Mouse (Mus musculus) lung, postnatal 0 days (tissue): Measurements from ENCODE around the gene Ushbp1. TPM values are rescaled to one million over a fixed set of nuclear protein-coding genes. Genes with fewer than 3 reads are reported as not detected.

ENCODE experiments used
- ATAC-seq: fragments of 200-750 bp; cut with Nextera tagmentation; 2 replicates; pipeline ENCODE4 v1.8.0; 2017; ENCODE audit warnings: moderate library complexity
- DNase-seq: peaks from one replicate; pipeline ENCODE4 v3.0.0-alpha.2; 2016; ENCODE audit warnings: low spot score
- H3K27ac ChIP-seq: fragments of 300-500 bp; sonication (generic); 2 replicates; pipeline ENCODE4 v1.5.1; 2014; ENCODE audit warnings: antibody characterized with exemption, mild to moderate bottlenecking, low read length, mixed read lengths
- H3K27me3 ChIP-seq: fragments of 300-500 bp; sonication (generic); replicated peaks from 2 replicates; pipeline ENCODE4 v1.6.1; 2014; ENCODE audit warnings: low read length, mixed read lengths; ENCODE audit not compliant: insufficient read depth
- H3K36me3 ChIP-seq: fragments of 300-500 bp; sonication (generic); 2 replicates; pipeline ENCODE4 v1.6.1; 2014; ENCODE audit warnings: low read length, mixed read lengths; ENCODE audit not compliant: insufficient read depth
- H3K4me1 ChIP-seq: fragments of 300-500 bp; sonication (generic); 2 replicates; pipeline ENCODE4 v1.6.1; 2014; ENCODE audit warnings: antibody characterized with exemption, low read depth, low read length, mixed read lengths; ENCODE audit not compliant: insufficient read depth
- H3K4me2 ChIP-seq: fragments of 300-500 bp; sonication (generic); replicated peaks from 2 replicates; pipeline ENCODE4 v1.6.1; 2014; ENCODE audit warnings: low read depth, mild to moderate bottlenecking, low read length, moderate library complexity, mixed read lengths
- H3K4me3 ChIP-seq: fragments of 300-500 bp; sonication (generic); 2 replicates; pipeline ENCODE4 v1.5.1; 2014; ENCODE audit warnings: low read depth, low read length
- H3K9ac ChIP-seq: fragments of 300-500 bp; sonication (generic); replicated peaks from 2 replicates; pipeline ENCODE4 v1.6.1; 2014; ENCODE audit warnings: low read depth, mild to moderate bottlenecking
- H3K9me3 ChIP-seq: fragments of 300-500 bp; sonication (generic); 2 replicates; pipeline ENCODE4 v1.6.1; 2016; ENCODE audit warnings: low read length, mixed read lengths
- CTCF ChIP-seq: IDR thresholded peaks from 2 replicates; pipeline ENCODE4 v1.5.1; 2016; ENCODE audit warnings: antibody characterized with exemption, mild to moderate bottlenecking
- EP300 ChIP-seq: IDR thresholded peaks from 2 replicates; pipeline ENCODE4 v1.6.1; 2016; ENCODE audit warnings: antibody characterized with exemption, mild to moderate bottlenecking, control low read depth
- WGBS: fragments of 180-500 bp; shearing (Covaris S2); extraction: QIAGEN DNeasy Blood & Tissue Kit; methylation state at CpG from one replicate; pipeline ENCODE4 v1.1.7; 2014; 5-methylcytosine and 5-hydroxymethylcytosine counted together
- polyA plus RNA-seq: library from polyadenylated mRNA; unstranded; fragments of >200 nt; fragmentation: Nextera tagmentation; extraction: Ambion mirVana; gene quantifications from 2 replicates; pipeline ENCODE4 v1.2.1, GENCODE M21; 2015

Ushbp1 gene
- polyA plus RNA-seq, 1 experiment from 2014 or later: 29.5 TPM

DNA sequence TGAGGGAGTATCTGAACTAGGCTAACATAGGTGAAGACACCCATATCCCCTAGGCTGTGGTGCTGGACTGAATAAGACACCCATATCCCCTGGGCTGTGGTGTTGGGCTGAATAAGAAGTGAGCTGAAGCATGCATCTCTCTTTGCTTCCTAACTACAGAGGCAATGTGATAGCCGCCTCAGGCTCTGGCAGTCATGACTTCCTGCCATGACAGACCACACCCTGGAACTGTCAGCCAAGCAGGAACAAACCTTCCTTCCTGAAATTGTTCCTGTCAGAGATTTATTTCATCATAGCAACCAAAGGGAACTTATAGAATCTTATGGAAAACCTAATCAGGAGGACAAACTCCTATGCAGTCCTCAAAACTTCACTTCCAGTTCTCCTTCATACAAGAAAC lies 7.3 kb downstream of the Ushbp1 start:
- no peak overlapping the region for H3K9ac ChIP-seq
- H3K9me3 ChIP-seq: no peaks in the 10 kb centered on the region
- H3K4me1 ChIP-seq: peaks cover 5% of the 10 kb centered on the region
- no peak overlapping the region for H3K4me2 ChIP-seq
- H3K4me3 ChIP-seq: no peak overlapping the region
- H3K36me3 ChIP-seq: no peaks in the 10 kb centered on the region
- H3K27me3 ChIP-seq: no peaks in the 10 kb centered on the region
- WGBS: 29% methylated on average over 1 of the region's 1 CpGs
- ATAC-seq: no peak
- DNase-seq: peak; percentile 49
- TF ChIP-seq EP300: peak; percentile 81
- no peak for TF ChIP-seq CTCF
- H3K27ac ChIP-seq: peak overlapping the region; percentile 51; the same call in 1 of the 2 replicates

DNA sequence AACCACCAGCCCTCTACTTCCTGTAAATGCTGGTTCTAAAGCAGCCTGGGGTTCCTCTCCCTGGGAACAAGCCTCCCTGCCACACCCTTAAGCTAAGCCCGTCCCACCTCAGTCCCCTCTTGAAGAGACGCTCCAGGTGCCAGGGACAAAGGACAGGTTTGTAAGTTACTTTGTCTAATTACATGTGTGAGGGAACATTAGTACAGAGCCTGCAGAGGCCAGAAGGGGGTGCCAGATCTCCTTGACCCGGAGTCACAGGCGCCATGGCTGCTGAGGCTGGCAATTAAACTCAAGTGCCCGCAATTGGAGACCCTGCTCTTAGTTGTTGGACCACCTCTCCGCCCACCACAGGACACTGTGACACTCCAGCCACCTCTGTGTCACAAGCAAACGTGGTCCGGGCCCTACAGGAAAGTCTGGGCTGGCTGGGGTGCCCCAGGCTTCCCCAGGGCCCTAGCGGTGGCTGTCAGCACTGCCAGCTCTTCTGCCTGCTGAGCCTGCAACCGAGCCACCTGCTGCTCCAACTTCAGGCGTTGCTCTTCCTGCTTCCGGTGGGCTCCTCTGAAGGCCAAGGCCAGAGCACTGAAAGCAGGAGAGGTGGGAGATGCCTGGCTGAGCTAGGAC lies 10.3 kb downstream of the Ushbp1 start:
- Histone ChIP-seq H3K4me2 (no peak overlapping the region), H3K36me3 (no peaks in the 10 kb centered on the region), H3K27me3 (no peaks in the 10 kb centered on the region), H3K4me1 (peaks cover 14% of the 10 kb centered on the region), H3K9me3 (no peaks in the 10 kb centered on the region), H3K4me3 (no peak overlapping the region), H3K9ac (no peak overlapping the region), H3K27ac (no peak overlapping the region)
- DNase-seq: no peak
- peak; percentile 42; the same call in 1 of the 2 replicates for TF ChIP-seq CTCF
- TF ChIP-seq EP300: no peak
- WGBS: 62% methylated on average over 12 of the region's 12 CpGs
- ATAC-seq: no peak

DNA sequence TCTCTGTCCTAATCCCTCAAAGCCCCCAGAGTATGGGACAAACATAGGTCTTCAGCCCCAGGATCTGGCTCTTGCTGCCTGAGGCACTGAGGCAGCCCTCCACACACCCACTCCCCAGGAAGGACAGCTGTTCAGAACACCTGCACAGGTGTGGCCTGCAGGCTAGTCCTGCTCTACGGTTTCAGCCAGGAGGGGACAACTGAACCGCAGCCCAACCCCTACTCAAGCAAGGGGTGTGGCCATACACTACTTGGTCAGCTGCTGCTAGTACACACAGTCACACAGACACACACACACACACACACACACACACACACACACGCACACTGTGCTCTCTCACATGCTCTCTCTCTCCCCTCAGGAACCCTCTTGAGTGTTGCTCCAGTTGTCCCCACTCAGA lies 11.7 kb downstream of the Ushbp1 start:
- TF ChIP-seq CTCF: no peak
- no peak for TF ChIP-seq EP300
- H3K9ac ChIP-seq: no peak overlapping the region

DNA sequence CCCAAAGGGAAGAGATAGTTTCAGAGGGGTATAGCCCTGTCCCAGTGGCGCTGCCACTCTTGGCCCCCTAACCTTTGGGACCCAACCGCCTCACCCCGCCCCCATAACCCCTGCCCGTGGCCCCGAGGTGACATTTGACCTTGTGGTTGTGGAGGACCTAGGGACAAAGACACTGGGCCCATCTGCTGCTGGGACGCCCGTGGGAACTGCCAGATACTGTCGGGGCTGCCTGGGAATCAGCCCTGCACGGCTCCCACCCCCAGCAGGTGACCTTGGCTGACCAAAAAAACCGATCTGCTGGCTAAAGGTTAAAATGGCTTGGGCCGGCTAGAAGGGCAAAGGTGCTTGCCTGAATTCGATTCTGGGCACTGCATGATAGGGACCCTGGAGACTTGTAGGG lies 12.2 kb downstream of the Ushbp1 start:
- H3K36me3 ChIP-seq: no peaks in the 10 kb centered on the region
- no peak for DNase-seq
- peaks cover 27% of the 10 kb centered on the region for H3K4me1 ChIP-seq
- no peak overlapping the region for H3K9ac ChIP-seq
- H3K27ac ChIP-seq: peak overlapping the region; percentile 94
- no peak for ATAC-seq
- WGBS: 33% methylated on average over 12 of the region's 12 CpGs
- no peaks in the 10 kb centered on the region for H3K27me3 ChIP-seq
- H3K9me3 ChIP-seq: no peaks in the 10 kb centered on the region
- no peak for TF ChIP-seq EP300
- no peak for TF ChIP-seq CTCF
- H3K4me3 ChIP-seq: no peak overlapping the region
- H3K4me2 ChIP-seq: 0 out of 2 replicates have a peak overlapping the region, but pooled peaks have one; percentile 9

More for the DNA sequence above, 11.7 kb downstream of the Ushbp1 start:
- Histone ChIP-seq H3K4me3 (no peak overlapping the region), H3K9me3 (no peaks in the 10 kb centered on the region), H3K27me3 (no peaks in the 10 kb centered on the region), H3K4me2 (no peak overlapping the region), H3K36me3 (no peaks in the 10 kb centered on the region), H3K27ac (peak overlapping the region; percentile 94), H3K4me1 (peaks cover 26% of the 10 kb centered on the region)
- ATAC-seq (peak; percentile 30), DNase-seq (peak; percentile 76)
- 29% methylated on average over 3 of the region's 3 CpGs for WGBS

DNA sequence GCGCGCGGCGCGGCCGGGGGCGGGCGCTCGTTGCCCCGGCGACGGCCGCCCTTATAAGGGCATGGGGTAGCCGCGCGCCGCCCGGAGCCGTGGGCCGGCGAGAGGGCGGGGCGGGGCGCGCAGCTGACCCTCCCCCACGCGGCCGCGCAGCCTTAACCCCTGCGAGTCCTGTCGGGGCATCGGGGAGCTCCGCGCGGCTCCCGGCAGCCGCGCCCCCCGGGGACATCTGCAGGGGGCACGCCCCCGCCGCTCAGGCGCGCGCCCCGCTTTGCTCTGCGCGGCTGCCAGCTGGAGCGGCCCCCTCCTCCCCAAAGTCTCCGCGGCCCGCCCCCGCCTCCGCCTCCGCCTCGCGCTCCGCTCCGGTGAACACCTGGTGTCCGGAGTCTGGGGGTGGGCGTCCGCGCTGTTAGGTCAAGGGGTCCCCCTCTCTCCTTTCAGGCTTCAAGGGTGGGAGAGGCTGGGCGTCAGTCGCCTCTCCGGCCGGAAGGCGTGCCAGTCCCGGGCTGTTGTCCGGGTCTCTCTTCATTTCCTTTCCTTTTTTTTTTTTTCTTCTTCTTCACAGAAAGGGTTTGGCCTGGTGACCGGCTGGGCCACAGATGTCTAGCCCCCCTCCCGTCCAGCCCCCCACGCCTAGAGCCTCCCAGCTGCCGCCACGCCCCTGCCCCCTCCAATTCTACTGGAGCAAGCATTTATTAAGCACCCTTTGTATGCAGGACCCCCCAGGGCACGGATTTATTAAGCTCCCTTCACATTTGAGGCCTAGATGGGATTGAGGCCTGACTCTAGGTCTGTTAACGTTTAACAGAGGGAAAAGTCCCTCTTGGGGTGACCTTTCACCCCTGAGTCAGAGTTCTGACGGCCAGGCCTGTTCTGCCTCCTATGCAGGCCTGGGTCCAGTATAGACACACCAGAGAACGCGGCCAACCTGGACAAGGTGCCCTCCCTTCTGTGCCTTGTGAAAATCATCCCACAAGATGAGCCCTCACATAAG lies 13.3 kb downstream of the Ushbp1 start:
- WGBS: 4% methylated on average over 31 of the region's 80 CpGs
- DNase-seq: peak; percentile 95
- H3K4me3 ChIP-seq: peak overlapping the region; percentile 93
- H3K4me2 ChIP-seq: peak overlapping the region; percentile 99
- H3K27ac ChIP-seq: peak overlapping the region; percentile 94
- ATAC-seq: peak; percentile 91
- peaks cover 27% of the 10 kb centered on the region for H3K4me1 ChIP-seq
- no peaks in the 10 kb centered on the region for H3K27me3 ChIP-seq
- H3K9me3 ChIP-seq: no peaks in the 10 kb centered on the region
- H3K9ac ChIP-seq: peak overlapping the region; percentile 84
- 0 out of 2 replicates have a peak, but pooled peaks cover 3% of the 10 kb centered on the region for H3K36me3 ChIP-seq
- TF ChIP-seq EP300 (no peak), CTCF (no peak)

DNA sequence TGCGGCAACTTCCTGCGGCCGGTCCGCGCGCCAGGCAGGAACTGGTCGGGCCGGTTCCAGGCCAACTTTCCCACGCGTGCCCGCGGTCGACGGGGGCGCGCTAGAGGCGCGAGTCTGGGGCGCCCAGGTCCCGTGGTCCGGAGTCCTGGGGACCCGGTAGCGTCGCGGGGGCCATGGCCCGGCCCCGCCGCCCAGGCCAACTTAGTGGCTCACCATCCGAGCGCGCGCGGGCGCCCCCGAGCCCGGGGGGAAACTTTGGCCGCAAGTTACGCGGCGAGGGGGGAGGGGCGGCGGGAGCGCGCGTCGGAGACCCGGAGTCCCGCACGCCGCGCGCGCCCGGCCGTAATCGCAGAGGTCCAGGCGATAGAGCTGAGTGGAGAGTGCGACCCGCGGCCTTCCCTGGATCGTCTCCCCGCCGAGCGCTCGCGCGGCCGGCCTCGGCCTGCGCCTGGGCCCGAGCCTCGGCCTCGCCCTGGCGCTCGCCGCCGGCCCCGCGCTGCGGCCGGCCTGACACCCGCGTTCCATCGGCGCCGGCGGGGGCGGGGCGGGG lies 14.1 kb downstream of the Ushbp1 start, which contains the start of gene Nr2f6:
TSS of gene Nr2f6 (minus strand) at position 540 of the 550 bp plus-strand sequence.
- Histone ChIP-seq H3K4me2 (peak within 1 kb of the TSS; percentile 99), H3K9ac (peak within 1 kb of the TSS; percentile 84), H3K9me3 (no peaks in the 10 kb centered on the region), H3K27ac (peak within 1 kb of the TSS; percentile 94), H3K4me1 (peaks cover 29% of the 10 kb centered on the region), H3K4me3 (peak within 1 kb of the TSS; percentile 93), H3K27me3 (no peaks in the 10 kb centered on the region), H3K36me3 (0 out of 2 replicates have a peak, but pooled peaks cover 3% of the 10 kb centered on the region)
- DNase-seq: peak; percentile 72
- no peak; the same call in 1 of the 2 replicates for TF ChIP-seq CTCF
- TF ChIP-seq EP300: no peak
- ATAC-seq: peak; percentile 59
- WGBS: 5% methylated on average over 44 of the region's 89 CpGs
